Mouse (Mus musculus) ES-E14 (cell line): ENCODE measurements at regions not wholly inside any gene's neighbourhood (a gene's known extent, or its start where the extent isn't known, plus 50 kb on each side); places are given as distances from the start of the nearest gene placed in this dataset.

ENCODE experiments used
- DNase-seq: peaks from one replicate; pipeline ENCODE4 v3.0.0-alpha.2; 2013; ENCODE audit warnings: low read depth, low spot score
- H3K27ac ChIP-seq: 2 replicates; pipeline ENCODE4 v1.5.1; 2012; ENCODE audit warnings: low read depth, mild to moderate bottlenecking, low read length, moderate library complexity, mixed read lengths; ENCODE audit not compliant: poor library complexity, insufficient read depth, severe bottlenecking
- H3K36me3 ChIP-seq: 2 replicates; pipeline ENCODE4 v1.6.1; 2012; ENCODE audit warnings: mild to moderate bottlenecking, low read length, moderate library complexity, mixed read lengths; ENCODE audit not compliant: control insufficient read depth, poor library complexity, insufficient read depth, severe bottlenecking
- H3K4me1 ChIP-seq, 2 experiments: fragments of 150-350 bp in 1 of 2; sonication (generic) in 1 of 2; 2 replicates each; pipeline ENCODE4 v1.6.1; 2012; ENCODE audit warnings: low read length in 2 of 2, mild to moderate bottlenecking in 1 of 2, mixed read lengths in 1 of 2; ENCODE audit not compliant: control insufficient read depth in 2 of 2, insufficient read depth in 2 of 2, poor library complexity in 1 of 2
- H3K4me3 ChIP-seq, 2 experiments: fragments of 150-350 bp in 1 of 2; sonication (generic) in 1 of 2; 2 replicates each; pipeline ENCODE4 v1.5.1; 2012; ENCODE audit warnings: low read length in 2 of 2, low read depth in 1 of 2, mild to moderate bottlenecking in 1 of 2, mixed read lengths in 1 of 2; ENCODE audit not compliant: insufficient read depth in 1 of 2, poor library complexity in 1 of 2, severe bottlenecking in 1 of 2
- H3K9ac ChIP-seq: 2 replicates; pipeline ENCODE4 v1.6.1; 2012; ENCODE audit warnings: low read depth, mild to moderate bottlenecking, low read length, mixed read lengths; ENCODE audit not compliant: poor library complexity, insufficient read depth, severe bottlenecking
- H3K9me3 ChIP-seq: fragments of 150-350 bp; sonication (generic); 2 replicates; pipeline ENCODE4 v1.6.1; 2012; ENCODE audit warnings: low read depth, mild to moderate bottlenecking, low read length; ENCODE audit not compliant: control insufficient read depth, insufficient read depth
- CHD2 ChIP-seq: IDR thresholded peaks from 2 replicates; pipeline ENCODE4 v1.6.1; 2014; ENCODE audit warnings: mild to moderate bottlenecking, low read depth, low read length, inconsistent platforms
- HCFC1 ChIP-seq: IDR thresholded peaks from 2 replicates; pipeline ENCODE4 v1.6.1; 2012; ENCODE audit warnings: low read length, inconsistent platforms, borderline replicate concordance; ENCODE audit not compliant: insufficient read depth
- MAFK ChIP-seq: IDR thresholded peaks from 2 replicates; pipeline ENCODE4 v1.6.1; 2014; ENCODE audit warnings: mild to moderate bottlenecking, low read depth, low read length, inconsistent platforms; ENCODE audit not compliant: insufficient read depth
- ZC3H11A ChIP-seq: IDR thresholded peaks from 2 replicates; pipeline ENCODE4 v1.6.1; 2012; ENCODE audit warnings: low read depth, mild to moderate bottlenecking, inconsistent platforms, low read length, borderline replicate concordance
- ZNF384 ChIP-seq: IDR thresholded peaks from 2 replicates; pipeline ENCODE4 v1.6.1; 2012; ENCODE audit warnings: low read depth, low read length, inconsistent platforms
- in situ Hi-C, 2 experiments: fragments of 600-800 bp; cut with MboI; formaldehyde crosslinking; loops; one replicate each; pipeline ENCODE4 v1.15.1; 2025; ENCODE audit warnings: low sequenced_read_pairs in 2 of 2, inconsistent platforms in 1 of 2; ENCODE audit not compliant: unreplicated experiment in 2 of 2

GRCm38 (mm10) chr9:69870182-69870581 lies 109.4 kb upstream of the Foxb1 start:
- TF ChIP-seq MAFK (no peak), ZNF384 (no peak), CHD2 (no peak), HCFC1 (no peak), ZC3H11A (no peak)
- Histone ChIP-seq H3K36me3 (no peaks in the 10 kb centered on the region), H3K4me1 (no peaks in the 10 kb centered on the region), H3K4me3 (no peak overlapping the region), H3K9me3 (no peaks in the 10 kb centered on the region), H3K27ac (no peak overlapping the region), H3K9ac (no peak overlapping the region)
- peak; percentile 15 for DNase-seq
- in situ Hi-C loops, result no loop called here

- TF ChIP-seq HCFC1 (no peak), ZC3H11A (no peak), MAFK (no peak), CHD2 (no peak), ZNF384 (no peak)
- no peaks in the 10 kb centered on the region for H3K36me3 ChIP-seq
- DNase-seq, result no peak
- H3K4me1 ChIP-seq, result no peaks in the 10 kb centered on the region
- H3K27ac ChIP-seq, result no peak overlapping the region
- H3K9ac ChIP-seq, result no peak overlapping the region
- no peaks in the 10 kb centered on the region for H3K9me3 ChIP-seq
- H3K4me3 ChIP-seq, result no peak overlapping the region
- in situ Hi-C loops, result no loop called here
Measured at GRCm38 (mm10) chr9:69886351-69886750, 102.9 kb upstream of the Bnip2 start.

- DNase-seq, result no peak
- H3K4me1 ChIP-seq, result no peaks in the 10 kb centered on the region
- in situ Hi-C loops, result no loop called here
- no peaks in the 10 kb centered on the region for H3K36me3 ChIP-seq
- H3K9ac ChIP-seq, result no peak overlapping the region
- H3K4me3 ChIP-seq, result no peak overlapping the region
- no peaks in the 10 kb centered on the region for H3K9me3 ChIP-seq
- no peak overlapping the region for H3K27ac ChIP-seq
- TF ChIP-seq ZNF384 (no peak), HCFC1 (no peak), MAFK (no peak), ZC3H11A (no peak), CHD2 (no peak)
Measured at GRCm38 (mm10) chr9:69898016-69898415, 91.2 kb upstream of the Bnip2 start.

- Histone ChIP-seq H3K36me3 (no peaks in the 10 kb centered on the region), H3K4me3 (no peak overlapping the region), H3K27ac (no peak overlapping the region), H3K4me1 (no peaks in the 10 kb centered on the region), H3K9me3 (no peaks in the 10 kb centered on the region), H3K9ac (no peak overlapping the region)
- in situ Hi-C loops, result no loop called here
- peak; percentile 3 for DNase-seq
- no peak for TF ChIP-seq HCFC1
- TF ChIP-seq ZNF384, result no peak
- no peak for TF ChIP-seq ZC3H11A
- no peak for TF ChIP-seq CHD2
- TF ChIP-seq MAFK, result no peak
Measured at GRCm38 (mm10) chr9:69899371-69899770, 89.9 kb upstream of the Bnip2 start.

- Histone ChIP-seq H3K4me3 (no peak overlapping the region), H3K36me3 (no peaks in the 10 kb centered on the region), H3K4me1 (no peaks in the 10 kb centered on the region), H3K9ac (no peak overlapping the region), H3K27ac (no peak overlapping the region), H3K9me3 (no peaks in the 10 kb centered on the region)
- DNase-seq, result no peak
- TF ChIP-seq ZC3H11A (no peak), ZNF384 (no peak), MAFK (no peak), CHD2 (no peak), HCFC1 (no peak)
- in situ Hi-C loops, result no loop called here
Measured at GRCm38 (mm10) chr9:69900871-69901270, 88.4 kb upstream of the Bnip2 start.
